Mouse (Mus musculus): ENCODE data around the gene Gm20388. TPM values are rescaled to one million over a fixed set of nuclear protein-coding genes. Genes with fewer than 3 reads are reported as not detected.

Gene Gm20388
- polyA plus RNA-seq, 2 experiments = 8.5 TPM; not detected in 1

DNA sequence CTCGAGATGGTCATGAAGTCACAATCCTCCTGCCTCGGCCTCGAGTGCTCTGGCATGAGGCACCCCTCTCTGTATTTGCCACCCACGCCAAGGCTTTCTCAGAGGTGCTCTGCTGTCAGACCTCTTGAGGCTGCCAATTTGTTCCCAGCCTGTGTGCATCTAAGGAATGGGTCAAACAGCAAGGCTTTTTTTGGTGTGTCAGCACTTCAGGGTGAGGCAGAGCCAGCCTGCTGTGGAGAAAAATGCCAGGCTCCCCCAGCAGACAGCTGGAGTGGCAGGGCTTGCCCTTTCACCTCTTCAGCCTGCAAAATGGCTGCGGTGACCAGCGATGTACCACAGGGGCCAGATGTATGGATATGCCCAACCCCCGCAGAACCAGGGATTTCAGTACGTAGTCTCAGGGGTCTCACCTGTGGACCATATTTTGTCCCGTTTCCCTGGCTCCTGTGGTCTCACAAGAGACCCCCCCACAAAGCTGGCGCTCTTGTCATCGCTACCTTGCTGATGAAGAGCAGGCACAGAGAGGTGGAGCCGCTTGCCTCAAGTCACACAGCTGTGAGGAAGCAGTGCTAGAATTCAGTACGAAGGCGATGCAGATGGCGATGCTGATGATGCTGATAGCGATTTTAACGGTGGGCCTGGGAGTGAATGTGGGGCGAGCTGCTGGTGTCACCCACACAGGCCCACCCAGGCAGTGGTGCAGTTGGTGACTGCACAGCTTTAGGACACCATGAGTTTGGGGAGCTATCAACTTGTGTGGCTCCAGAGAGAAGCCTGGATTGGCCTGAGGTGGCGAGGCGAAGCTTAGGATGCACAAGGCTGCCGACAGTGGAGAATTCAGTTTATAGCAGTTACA, 840.8 kb downstream of the Gm20388 start:
- H3K36me3 ChIP-seq (replicated peaks; ENCODE audit: control insufficient read depth, insufficient read depth, low read depth) = no peaks in the 10 kb centered on the region
- no peak for DNase-seq (ENCODE audit: low read depth in 3 of 3, low spot score in 3 of 3)
- peaks cover 0 to 10% of the 10 kb centered on the region in 2 experiments; a peak in 2 of 4 replicates for H3K4me1 ChIP-seq (replicated peaks; ENCODE audit: control insufficient read depth in 2 of 2, insufficient read depth in 2 of 2, low read length in 1 of 2)
- no peak overlapping the region for H3K4me2 ChIP-seq (ENCODE audit: low read depth)
- H3K27ac ChIP-seq = no peak overlapping the region
- WGBS (ENCODE audit: insufficient replicate concordance) = 53% methylated on average over 21 of the region's 21 CpGs
- H3K9me3 ChIP-seq (ENCODE audit: control insufficient read depth, low read length) = no peaks in the 10 kb centered on the region
- no peak for ATAC-seq (ENCODE audit: insufficient read depth)
- H3K4me3 ChIP-seq (ENCODE audit: insufficient read depth in 1 of 2, low read depth in 2 of 2, low read length in 2 of 2) = no peak overlapping the region
- H3K27me3 ChIP-seq (ENCODE audit: control insufficient read depth, insufficient read depth, low read length) = no peaks in the 10 kb centered on the region
- TF ChIP-seq EP300 (IDR thresholded peaks at IDR 0.05; ENCODE audit: low read depth) = no peak
- no peak for TF ChIP-seq CTCF (IDR thresholded peaks at IDR 0.05; ENCODE audit: low read depth)
- H3K9ac ChIP-seq (replicated peaks) = no peak overlapping the region

- H3K9me3 ChIP-seq (ENCODE audit: control insufficient read depth, low read length) = no peaks in the 10 kb centered on the region
- no peaks in the 10 kb centered on the region for H3K27me3 ChIP-seq (ENCODE audit: control insufficient read depth, insufficient read depth, low read length)
- no peak for DNase-seq (ENCODE audit: low read depth in 3 of 3, low spot score in 3 of 3)
- H3K36me3 ChIP-seq (replicated peaks; ENCODE audit: control insufficient read depth, insufficient read depth, low read depth) = no peaks in the 10 kb centered on the region
- no peak overlapping the region for H3K4me2 ChIP-seq (ENCODE audit: low read depth)
- H3K4me1 ChIP-seq (replicated peaks; ENCODE audit: control insufficient read depth in 2 of 2, insufficient read depth in 2 of 2, low read length in 1 of 2) = peaks cover 0 to 10% of the 10 kb centered on the region in 2 experiments; a peak in 2 of 4 replicates
- H3K9ac ChIP-seq (replicated peaks) = no peak overlapping the region
- no peak overlapping the region for H3K4me3 ChIP-seq (ENCODE audit: insufficient read depth in 1 of 2, low read depth in 2 of 2, low read length in 2 of 2)
- ATAC-seq (ENCODE audit: insufficient read depth) = peak; percentile 38; the same call in 1 of the 2 replicates
- no peak overlapping the region for H3K27ac ChIP-seq
- no peak for TF ChIP-seq EP300 (IDR thresholded peaks at IDR 0.05; ENCODE audit: low read depth)
- no peak for TF ChIP-seq CTCF (IDR thresholded peaks at IDR 0.05; ENCODE audit: low read depth)
- WGBS (ENCODE audit: insufficient replicate concordance) = 3% methylated on average over 12 of the region's 12 CpGs
Measured at GRCm38 (mm10) chr8:120752082-120752452, 841.4 kb downstream of the Gm20388 start.

- Histone ChIP-seq H3K36me3 (replicated peaks; ENCODE audit: control insufficient read depth, insufficient read depth, low read depth) (no peaks in the 10 kb centered on the region), H3K27ac (no peak overlapping the region), H3K9ac (replicated peaks) (no peak overlapping the region), H3K4me1 (replicated peaks; ENCODE audit: control insufficient read depth in 2 of 2, insufficient read depth in 2 of 2, low read length in 1 of 2) (peaks cover 0 to 10% of the 10 kb centered on the region in 2 experiments; a peak in 2 of 4 replicates), H3K4me3 (ENCODE audit: insufficient read depth in 1 of 2, low read depth in 2 of 2, low read length in 2 of 2) (no peak overlapping the region), H3K27me3 (ENCODE audit: control insufficient read depth, insufficient read depth, low read length) (no peaks in the 10 kb centered on the region), H3K9me3 (ENCODE audit: control insufficient read depth, low read length) (no peaks in the 10 kb centered on the region), H3K4me2 (ENCODE audit: low read depth) (no peak overlapping the region)
- no peak for DNase-seq (ENCODE audit: low read depth in 3 of 3, low spot score in 3 of 3)
- TF ChIP-seq CTCF (IDR thresholded peaks at IDR 0.05; ENCODE audit: low read depth) = no peak
- TF ChIP-seq EP300 (IDR thresholded peaks at IDR 0.05; ENCODE audit: low read depth) = no peak
- ATAC-seq (ENCODE audit: insufficient read depth) = no peak
- 80% methylated on average over 22 of the region's 22 CpGs for whole genome bisulfite sequencing (ENCODE audit: insufficient replicate concordance)
Measured at GRCm38 (mm10) chr8:120753476-120753875, 842.8 kb downstream of the Gm20388 start.

GRCm38 (mm10) chr8:120755306-120756297, 845.0 kb downstream of the Gm20388 start:
- no peaks in the 10 kb centered on the region for H3K27me3 ChIP-seq (ENCODE audit: control insufficient read depth, insufficient read depth, low read length)
- no peak overlapping the region for H3K9ac ChIP-seq (replicated peaks)
- ATAC-seq (ENCODE audit: insufficient read depth) = no peak
- WGBS (ENCODE audit: insufficient replicate concordance) = 65% methylated on average over 19 of the region's 19 CpGs
- no peak overlapping the region for H3K27ac ChIP-seq
- no peak overlapping the region for H3K4me2 ChIP-seq (ENCODE audit: low read depth)
- no peaks in the 10 kb centered on the region for H3K36me3 ChIP-seq (replicated peaks; ENCODE audit: control insufficient read depth, insufficient read depth, low read depth)
- no peak overlapping the region for H3K4me3 ChIP-seq (ENCODE audit: insufficient read depth in 1 of 2, low read depth in 2 of 2, low read length in 2 of 2)
- H3K9me3 ChIP-seq (ENCODE audit: control insufficient read depth, low read length) = no peaks in the 10 kb centered on the region
- no peak for DNase-seq (ENCODE audit: low read depth in 3 of 3, low spot score in 3 of 3)
- TF ChIP-seq EP300 (IDR thresholded peaks at IDR 0.05; ENCODE audit: low read depth) (no peak), CTCF (IDR thresholded peaks at IDR 0.05; ENCODE audit: low read depth) (no peak)
- H3K4me1 ChIP-seq (replicated peaks; ENCODE audit: control insufficient read depth in 2 of 2, insufficient read depth in 2 of 2, low read length in 1 of 2) = peaks cover 0 to 10% of the 10 kb centered on the region in 2 experiments; a peak in 2 of 4 replicates

All from liver, embryonic 14.5 days (tissue).